Mouse (Mus musculus) spleen, adult 2 months (tissue): Measurements from ENCODE around the gene Plod3. TPM values are rescaled to one million over a fixed set of nuclear protein-coding genes. Genes with fewer than 3 reads are reported as not detected.

ENCODE experiments used
- DNase-seq, 2 experiments: peaks; one replicate each; pipeline versions ENCODE4 v3.0.0 to v3.0.0-alpha.2; 2012 to 2021; ENCODE audit warnings: low spot score in 2 of 2, low read depth in 1 of 2
- H3K27ac ChIP-seq: fragments of 200-500 bp; 2 replicates; pipeline ENCODE4 v1.5.1; 2012; ENCODE audit warnings: low read length, inconsistent platforms; ENCODE audit not compliant: insufficient read depth
- H3K27me3 ChIP-seq: fragments of 200-500 bp; 2 replicates; pipeline ENCODE4 v1.6.1; 2012; ENCODE audit warnings: mild to moderate bottlenecking, moderate library complexity, low read length, inconsistent platforms; ENCODE audit not compliant: control insufficient read depth, insufficient read depth
- H3K36me3 ChIP-seq: fragments of 200-500 bp; 2 replicates; pipeline ENCODE4 v1.6.1; 2012; ENCODE audit warnings: mild to moderate bottlenecking, low read length, inconsistent platforms; ENCODE audit not compliant: control insufficient read depth, insufficient read depth
- H3K4me1 ChIP-seq: fragments of 200-500 bp; 2 replicates; pipeline ENCODE4 v1.6.1; 2011; ENCODE audit warnings: inconsistent platforms; ENCODE audit not compliant: control insufficient read depth, insufficient read depth, insufficient read length
- H3K4me3 ChIP-seq: fragments of 200-500 bp; 2 replicates; pipeline ENCODE4 v1.5.1; 2011; ENCODE audit warnings: mild to moderate bottlenecking, inconsistent platforms; ENCODE audit not compliant: insufficient read depth, insufficient read length; ENCODE audit errors: extremely low read depth
- CTCF ChIP-seq: fragments of 200-500 bp; IDR thresholded peaks from 2 replicates; pipeline ENCODE4 v1.5.1; 2011; ENCODE audit warnings: mild to moderate bottlenecking, inconsistent platforms; ENCODE audit not compliant: insufficient read depth, insufficient read length, insufficient replicate concordance; ENCODE audit errors: extremely low read depth
- POLR2A ChIP-seq: fragments of 200-500 bp; IDR thresholded peaks from 2 replicates; pipeline ENCODE4 v1.6.1; 2011; ENCODE audit warnings: low read depth, low read length, inconsistent platforms
- WGBS: fragments of 180-500 bp; shearing (Covaris S2); methylation state at CpG from one replicate; pipeline ENCODE4 v1.1.7; 2018; 5-methylcytosine and 5-hydroxymethylcytosine counted together
- polyA plus RNA-seq: library from polyadenylated mRNA; depleted of rRNA; stranded (reverse); fragments of >200 nt; gene quantifications from 2 replicates; pipeline ENCODE4 v1.2.3, GENCODE M21; 2012

The Plod3 gene
- polyA plus RNA-seq, 1 experiment = 37.2 TPM

GRCm38 (mm10) chr5:137029273-137029585, 42.4 kb downstream of the Plod3 start:
- TF ChIP-seq CTCF (no peak), POLR2A (no peak)
- Histone ChIP-seq H3K4me3 (no peak overlapping the region), H3K27ac (no peak overlapping the region), H3K27me3 (peaks cover 21% of the 10 kb centered on the region), H3K36me3 (no peaks in the 10 kb centered on the region), H3K4me1 (peaks cover 28% of the 10 kb centered on the region)
- 6% methylated on average over 8 of the region's 8 CpGs for WGBS
- no peak for DNase-seq

DNA sequence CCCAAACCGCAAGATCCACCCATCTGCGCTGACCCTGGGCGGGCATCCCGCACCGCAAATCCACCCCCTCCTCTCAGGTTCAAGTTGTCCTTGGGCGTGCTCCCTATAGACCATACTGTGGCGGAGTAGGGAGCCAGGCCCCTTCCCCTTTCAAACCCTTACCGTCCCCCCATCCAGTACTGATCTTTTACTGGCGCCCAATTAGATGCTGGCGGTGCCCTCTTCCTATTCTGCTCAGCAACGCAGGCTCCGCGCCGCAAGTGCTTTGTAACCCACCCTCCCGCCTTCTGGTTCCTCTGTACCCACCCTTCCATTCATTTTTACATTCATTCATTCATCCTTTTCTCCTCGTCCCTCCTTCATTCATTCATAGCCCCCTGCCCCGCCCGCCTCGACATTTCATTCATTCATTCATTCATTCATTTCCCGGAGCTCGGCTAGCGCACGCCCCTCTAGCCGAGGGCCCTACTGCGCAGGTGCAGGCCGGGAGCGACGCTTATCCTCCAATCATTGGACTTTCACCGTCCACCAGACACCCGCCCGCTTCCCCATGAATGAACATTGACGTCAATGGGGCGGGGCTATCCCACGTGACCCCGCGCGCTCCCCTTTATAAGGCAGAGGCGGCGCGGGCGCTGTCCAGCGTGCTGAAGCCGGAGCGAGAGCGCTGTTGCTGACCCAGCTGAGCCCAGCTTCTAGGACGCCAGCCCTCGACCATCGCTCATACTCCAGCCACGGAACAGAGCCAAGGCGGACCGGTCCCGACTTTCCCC, 43.0 kb downstream of the Plod3 start:
- peak; percentile 84 to 90 for DNase-seq
- peaks cover 21% of the 10 kb centered on the region for H3K27me3 ChIP-seq
- H3K4me1 ChIP-seq = peaks cover 28% of the 10 kb centered on the region
- peak overlapping the region; percentile 10; the same call in 1 of the 2 replicates for H3K4me3 ChIP-seq
- no peak overlapping the region for H3K27ac ChIP-seq
- TF ChIP-seq CTCF = no peak
- no peak for TF ChIP-seq POLR2A
- no peaks in the 10 kb centered on the region for H3K36me3 ChIP-seq
- WGBS = 2% methylated on average over 52 of the region's 52 CpGs

GRCm38 (mm10) chr5:137030416-137030810, 43.6 kb downstream of the Plod3 start:
- H3K4me1 ChIP-seq = peaks cover 28% of the 10 kb centered on the region
- WGBS = 17% methylated on average over 22 of the region's 22 CpGs
- peak overlapping the region; percentile 10; the same call in 1 of the 2 replicates for H3K4me3 ChIP-seq
- no peak for DNase-seq
- no peak overlapping the region for H3K27ac ChIP-seq
- H3K27me3 ChIP-seq = peaks cover 21% of the 10 kb centered on the region
- TF ChIP-seq POLR2A = no peak
- no peak for TF ChIP-seq CTCF
- no peaks in the 10 kb centered on the region; the same call in 1 of the 2 replicates for H3K36me3 ChIP-seq

- Histone ChIP-seq H3K27ac (no peak overlapping the region), H3K4me1 (peaks cover 28% of the 10 kb centered on the region), H3K4me3 (peak overlapping the region; percentile 51), H3K36me3 (no peaks in the 10 kb centered on the region; the same call in 1 of the 2 replicates), H3K27me3 (peaks cover 21% of the 10 kb centered on the region)
- 4% methylated on average over 78 of the region's 78 CpGs for WGBS
- TF ChIP-seq CTCF = no peak
- no peak for TF ChIP-seq POLR2A
- no peak for DNase-seq
Measured at GRCm38 (mm10) chr5:137031076-137032032, 44.5 kb downstream of the Plod3 start.

GRCm38 (mm10) chr5:137032033-137032421, 45.2 kb downstream of the Plod3 start:
- WGBS = 1% methylated on average over 26 of the region's 33 CpGs
- TF ChIP-seq CTCF (no peak), POLR2A (no peak)
- Histone ChIP-seq H3K36me3 (peaks cover 3% of the 10 kb centered on the region; the same call in 1 of the 2 replicates), H3K27me3 (peaks cover 21% of the 10 kb centered on the region), H3K27ac (no peak overlapping the region), H3K4me3 (peak overlapping the region; percentile 51), H3K4me1 (peaks cover 28% of the 10 kb centered on the region)
- DNase-seq = no peak

- DNase-seq = peak; percentile 54 to 75
- no peak for TF ChIP-seq CTCF
- no peak for TF ChIP-seq POLR2A
- Histone ChIP-seq H3K27me3 (peaks cover 21% of the 10 kb centered on the region), H3K4me1 (peaks cover 28% of the 10 kb centered on the region), H3K36me3 (peaks cover 7% of the 10 kb centered on the region), H3K27ac (no peak overlapping the region), H3K4me3 (peak overlapping the region; percentile 51; the same call in 1 of the 2 replicates)
- WGBS = under 1% methylated on average over 38 of the region's 49 CpGs
Measured at GRCm38 (mm10) chr5:137032641-137033074, 45.8 kb downstream of the Plod3 start.
